Mouse (Mus musculus) myocyte (in vitro differentiated cells): ENCODE measurements around the gene 1700001C19Rik. TPM values are rescaled to one million over a fixed set of nuclear protein-coding genes. Genes with fewer than 3 reads are reported as not detected.

Experiments
- H3K27me3 ChIP-seq: one replicate; pipeline ENCODE4 v1.6.1; 2011; ENCODE audit not compliant: control insufficient read depth, insufficient read depth, insufficient read length
- H3K36me3 ChIP-seq: one replicate; pipeline ENCODE4 v1.6.1; 2011; ENCODE audit not compliant: control insufficient read depth, insufficient read depth
- H3K4me2 ChIP-seq: one replicate; pipeline ENCODE4 v1.6.1; 2011; ENCODE audit warnings: low read depth, control low read depth
- H3K4me3 ChIP-seq: one replicate; pipeline ENCODE4 v1.5.1; 2011; ENCODE audit warnings: mild to moderate bottlenecking, control low read depth, moderate library complexity
- H3K79me2 ChIP-seq: one replicate; pipeline ENCODE4 v1.6.1; 2011; ENCODE audit not compliant: control insufficient read depth, insufficient read depth
- H3ac ChIP-seq: one replicate; pipeline ENCODE4 v1.6.1; 2011; ENCODE audit not compliant: control insufficient read depth, insufficient read length
- CEBPB ChIP-seq: IDR thresholded peaks from 2 replicates; pipeline ENCODE4 v1.6.1; 2011; ENCODE audit warnings: mild to moderate bottlenecking, moderate library complexity; ENCODE audit not compliant: poor library complexity, insufficient read depth, severe bottlenecking
- E2F4 ChIP-seq: IDR thresholded peaks from one replicate; pipeline ENCODE4 v1.6.1; 2011; ENCODE audit warnings: mild to moderate bottlenecking, control low read depth, moderate library complexity; ENCODE audit not compliant: insufficient read depth
- MAX ChIP-seq: IDR thresholded peaks from one replicate; pipeline ENCODE4 v1.6.1; 2011; ENCODE audit warnings: low read depth, mild to moderate bottlenecking, control low read depth
- MYOD1 ChIP-seq, 3 experiments: IDR thresholded peaks; one replicate each; pipeline ENCODE4 v1.6.1; 2011; ENCODE audit warnings: control low read depth in 2 of 3, low read depth in 2 of 3, mild to moderate bottlenecking in 2 of 3, moderate library complexity in 1 of 3; ENCODE audit not compliant: insufficient read length in 2 of 3, control insufficient read depth in 1 of 3
- MYOG ChIP-seq, 3 experiments: IDR thresholded peaks; one replicate each; pipeline ENCODE4 v1.6.1; 2011; ENCODE audit warnings: control low read depth in 2 of 3, low read depth in 2 of 3, mild to moderate bottlenecking in 2 of 3; ENCODE audit not compliant: insufficient read length in 2 of 3, control insufficient read depth in 1 of 3, insufficient read depth in 1 of 3
- POLR2A ChIP-seq: IDR thresholded peaks from one replicate; pipeline ENCODE4 v1.6.1; 2011; ENCODE audit warnings: low read depth, mild to moderate bottlenecking, control low read depth, moderate library complexity; ENCODE audit not compliant: insufficient read length
- POLR2AphosphoS2 ChIP-seq: IDR thresholded peaks from one replicate; pipeline ENCODE4 v1.6.1; 2011; ENCODE audit warnings: low read depth, control low read depth; ENCODE audit not compliant: insufficient read length
- REST ChIP-seq: IDR thresholded peaks from one replicate; pipeline ENCODE4 v1.6.1; 2011; ENCODE audit warnings: mild to moderate bottlenecking, control low read depth, moderate library complexity; ENCODE audit not compliant: insufficient read depth, insufficient read length
- SRF ChIP-seq: IDR thresholded peaks from one replicate; pipeline ENCODE4 v1.6.1; 2011; ENCODE audit warnings: low read depth; ENCODE audit not compliant: control insufficient read depth, insufficient read length
- TCF12 ChIP-seq: IDR thresholded peaks from one replicate; pipeline ENCODE4 v1.6.1; 2011; ENCODE audit warnings: mild to moderate bottlenecking, control low read depth; ENCODE audit not compliant: poor library complexity, insufficient read depth, severe bottlenecking
- TCF3 ChIP-seq: IDR thresholded peaks from one replicate; pipeline ENCODE4 v1.6.1; 2011; ENCODE audit warnings: low read depth, control low read depth; ENCODE audit not compliant: insufficient read length
- USF1 ChIP-seq: IDR thresholded peaks from one replicate; pipeline ENCODE4 v1.6.1; 2011; ENCODE audit warnings: low read depth, mild to moderate bottlenecking, control low read depth, moderate library complexity
- polyA plus RNA-seq: library from polyadenylated mRNA; unstranded; fragments of >200 nt; fragmentation: generic; extraction: Trizol; gene quantifications from one replicate; pipeline ENCODE4 v1.2.1, GENCODE M21; 2012; ENCODE audit warnings: missing spikeins

The 1700001C19Rik gene
- polyA plus RNA-seq, 1 experiment, result not detected

- H3K27me3 ChIP-seq, result no peaks in the 10 kb centered on the region
- H3K79me2 ChIP-seq, result no peaks in the 10 kb centered on the region
- H3K36me3 ChIP-seq, result peaks cover 55% of the 10 kb centered on the region
- no peak overlapping the region for H3ac ChIP-seq
- TF ChIP-seq CEBPB, result no peak
- TF ChIP-seq E2F4, result no peak
- no peak overlapping the region for H3K4me2 ChIP-seq
- H3K4me3 ChIP-seq, result no peak overlapping the region
Observed at GRCm38 (mm10) chr17:47378133-47378532, 59.0 kb downstream of the 1700001C19Rik start.

GRCm38 (mm10) chr17:47376779-47377280, 60.3 kb downstream of the 1700001C19Rik start:
- Histone ChIP-seq H3K4me2 (peak overlapping the region; percentile 46), H3K4me3 (no peak overlapping the region), H3K36me3 (peaks cover 63% of the 10 kb centered on the region), H3ac (no peak overlapping the region), H3K27me3 (no peaks in the 10 kb centered on the region), H3K79me2 (no peaks in the 10 kb centered on the region)
- TF ChIP-seq USF1 (peak; percentile 61), MYOD1 (IDR thresholded peaks at IDR 0.05; ENCODE audit: control insufficient read depth in 1 of 3, insufficient read length in 2 of 3, low read depth in 2 of 3) (peak in 2 of 3 experiments; percentile 43 to 66), TCF12 (no peak), MYOG (IDR thresholded peaks at IDR 0.05; ENCODE audit: control insufficient read depth in 1 of 3, insufficient read depth in 1 of 3, insufficient read length in 2 of 3, low read depth in 2 of 3) (peak in 1 of 3 experiments; percentile 60)

DNA sequence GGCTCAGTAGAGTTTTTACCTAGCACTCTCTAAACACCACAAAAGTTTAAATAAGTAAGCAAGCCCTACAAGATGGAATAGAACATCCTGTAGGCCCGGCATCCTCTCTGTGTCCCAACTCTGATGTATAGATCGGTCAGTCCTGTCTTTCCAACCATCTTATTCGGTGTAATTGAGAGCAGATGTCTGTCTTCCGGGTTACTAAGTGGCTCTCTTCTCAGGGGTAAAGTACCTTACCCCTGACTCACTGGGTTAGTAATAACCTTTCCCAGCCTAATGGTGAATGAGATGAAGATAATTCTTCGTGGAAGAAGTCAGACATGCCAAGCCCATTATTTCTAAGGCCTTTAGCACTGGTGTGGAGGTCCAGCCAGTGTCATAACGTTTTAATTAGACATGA, 63.2 kb downstream of the 1700001C19Rik start:
- Histone ChIP-seq H3ac (no peak overlapping the region), H3K27me3 (no peaks in the 10 kb centered on the region), H3K4me2 (no peak overlapping the region), H3K79me2 (peaks cover 7% of the 10 kb centered on the region), H3K4me3 (no peak overlapping the region), H3K36me3 (peaks cover 47% of the 10 kb centered on the region)
- TF ChIP-seq TCF12, result no peak

GRCm38 (mm10) chr17:47371451-47371850, 65.7 kb downstream of the 1700001C19Rik start:
- Histone ChIP-seq H3ac (no peak overlapping the region), H3K4me2 (peak overlapping the region; percentile 13), H3K79me2 (peaks cover 9% of the 10 kb centered on the region), H3K4me3 (no peak overlapping the region), H3K36me3 (peaks cover 40% of the 10 kb centered on the region), H3K27me3 (no peaks in the 10 kb centered on the region)
- TF ChIP-seq TCF3 (no peak), REST (no peak), TCF12 (no peak), E2F4 (no peak), MYOD1 (IDR thresholded peaks at IDR 0.05; ENCODE audit: control insufficient read depth in 1 of 3, insufficient read length in 2 of 3, low read depth in 2 of 3) (no peak)

GRCm38 (mm10) chr17:47369087-47369443, 68.1 kb downstream of the 1700001C19Rik start:
- peaks cover 17% of the 10 kb centered on the region for H3K36me3 ChIP-seq
- no peaks in the 10 kb centered on the region for H3K27me3 ChIP-seq

DNA sequence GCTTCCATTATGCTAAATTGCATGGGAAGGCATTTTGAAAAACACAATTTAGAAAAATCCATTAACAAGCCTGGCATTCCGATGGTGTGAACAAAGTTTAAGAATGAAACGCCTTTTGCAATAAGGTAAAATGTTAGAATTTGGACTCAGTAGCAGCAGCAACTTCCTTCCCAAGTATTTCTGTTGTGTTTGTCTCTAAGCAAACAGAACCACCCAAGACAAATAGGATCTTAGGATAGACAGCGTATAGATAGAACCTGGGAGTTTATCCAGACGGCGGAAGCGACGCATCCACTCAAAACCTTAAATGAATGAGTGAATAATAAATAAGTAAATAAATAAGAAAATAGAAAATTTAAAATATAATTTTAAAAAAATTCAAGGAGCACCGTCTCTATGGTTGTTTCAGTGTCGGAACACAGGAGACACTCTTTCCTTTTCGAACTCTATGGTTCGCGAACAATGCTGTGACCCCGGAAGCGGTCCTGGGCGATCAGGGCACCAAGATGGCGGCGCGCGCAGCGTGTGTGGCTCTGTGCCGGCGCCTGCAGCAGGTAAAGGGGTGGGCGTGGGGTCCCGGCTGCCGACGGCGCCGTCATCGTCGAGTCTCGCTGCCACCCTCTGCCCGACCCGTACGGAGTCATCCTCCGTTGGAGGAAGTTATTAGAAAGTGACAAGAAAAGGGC, 68.6 kb downstream of the 1700001C19Rik start, which contains the start of gene Mrps10:
Gene Mrps10, plus strand, starts transcription at position 487 of the 686 bp plus-strand sequence.
- peak within 1 kb of the TSS; percentile 84 for H3K4me2 ChIP-seq
- peak within 1 kb of the TSS; percentile 25 for H3ac ChIP-seq
- no peaks in the 10 kb centered on the region for H3K27me3 ChIP-seq
- H3K36me3 ChIP-seq, result peaks cover 12% of the 10 kb centered on the region
- peak; percentile 69 for TF ChIP-seq POLR2AphosphoS2
- TF ChIP-seq TCF3, result no peak
- no peak for TF ChIP-seq MYOG (IDR thresholded peaks at IDR 0.05; ENCODE audit: control insufficient read depth in 1 of 3, insufficient read depth in 1 of 3, insufficient read length in 2 of 3, low read depth in 2 of 3)
- TF ChIP-seq MYOD1 (IDR thresholded peaks at IDR 0.05; ENCODE audit: control insufficient read depth in 1 of 3, insufficient read length in 2 of 3, low read depth in 2 of 3), result no peak
- TF ChIP-seq POLR2A, result peak; percentile 76
- no peak for TF ChIP-seq CEBPB
- TF ChIP-seq E2F4, result no peak
- TF ChIP-seq SRF, result no peak
- TF ChIP-seq REST, result no peak
- no peak for TF ChIP-seq USF1
- TF ChIP-seq MAX, result no peak
- no peak for TF ChIP-seq TCF12
- H3K79me2 ChIP-seq, result peaks cover 9% of the 10 kb centered on the region
- H3K4me3 ChIP-seq, result peak within 1 kb of the TSS; percentile 81

More at GRCm38 (mm10) chr17:47369087-47369443, 68.1 kb downstream of the 1700001C19Rik start:
- peak overlapping the region; percentile 81 for H3K4me3 ChIP-seq
- no peak for TF ChIP-seq TCF3
- no peak for TF ChIP-seq TCF12
- TF ChIP-seq POLR2AphosphoS2, result no peak
- TF ChIP-seq MYOD1 (IDR thresholded peaks at IDR 0.05; ENCODE audit: control insufficient read depth in 1 of 3, insufficient read length in 2 of 3, low read depth in 2 of 3), result no peak
- TF ChIP-seq MAX, result no peak
- H3K79me2 ChIP-seq, result peaks cover 9% of the 10 kb centered on the region
- peak overlapping the region; percentile 79 for H3K4me2 ChIP-seq
- peak overlapping the region; percentile 25 for H3ac ChIP-seq
